Mouse (Mus musculus) testis, adult 2 months (tissue): ENCODE results near the gene Adap2. TPM values are rescaled to one million over a fixed set of nuclear protein-coding genes. Genes with fewer than 3 reads are reported as not detected.
A peak's percentile ranks its signal among the peaks of the same experiment; 100 is the strongest.
"Not testable (repeated sequence)": the region's sequence is repeated elsewhere in the genome, so short reads cannot be mapped to it uniquely, and the experiment has no call there.

ENCODE experiments used
- H3K27ac ChIP-seq: fragments of 200-500 bp; 2 replicates; pipeline ENCODE4 v1.5.1; 2012; ENCODE audit warnings: low read depth, low read length; ENCODE audit not compliant: control insufficient read depth, insufficient read depth
- H3K27me3 ChIP-seq: fragments of 200-500 bp; 2 replicates; pipeline ENCODE4 v1.6.1; 2012; ENCODE audit warnings: mild to moderate bottlenecking, low read length, moderate library complexity; ENCODE audit not compliant: control insufficient read depth, insufficient read depth
- H3K36me3 ChIP-seq: fragments of 200-500 bp; 2 replicates; pipeline ENCODE4 v1.6.1; 2012; ENCODE audit warnings: mild to moderate bottlenecking, low read length; ENCODE audit not compliant: control insufficient read depth, insufficient read depth
- H3K4me1 ChIP-seq: fragments of 200-500 bp; 2 replicates; pipeline ENCODE4 v1.6.1; 2012; ENCODE audit warnings: low read length; ENCODE audit not compliant: control insufficient read depth, insufficient read depth
- H3K4me3 ChIP-seq: fragments of 200-500 bp; 2 replicates; pipeline ENCODE4 v1.5.1; 2012; ENCODE audit warnings: low read depth, mild to moderate bottlenecking, low read length, moderate library complexity, mixed read lengths; ENCODE audit not compliant: control insufficient read depth
- CTCF ChIP-seq: fragments of 200-500 bp; IDR thresholded peaks from 2 replicates; pipeline ENCODE4 v1.5.1; 2012; ENCODE audit warnings: low read depth, mild to moderate bottlenecking, inconsistent platforms, low read length, moderate library complexity; ENCODE audit not compliant: control insufficient read depth, insufficient read depth, insufficient replicate concordance
- POLR2A ChIP-seq: fragments of 200-500 bp; IDR thresholded peaks from 2 replicates; pipeline ENCODE4 v1.6.1; 2012; ENCODE audit warnings: low read depth, mild to moderate bottlenecking, inconsistent platforms, low read length, moderate library complexity; ENCODE audit not compliant: control insufficient read depth
- polyA plus RNA-seq: library from polyadenylated mRNA; depleted of rRNA; stranded (reverse); fragments of >200 nt; gene quantifications from 2 replicates; pipeline ENCODE4 v1.2.3, GENCODE M21; 2012

The Adap2 gene
- polyA plus RNA-seq, 1 experiment: 0.86 TPM

- Histone ChIP-seq H3K36me3 (no peaks in the 10 kb centered on the region), H3K27me3 (no peaks in the 10 kb centered on the region), H3K4me1 (no peaks in the 10 kb centered on the region), H3K4me3 (no peak overlapping the region), H3K27ac (no peak overlapping the region)
- TF ChIP-seq POLR2A: no peak
- no peak for TF ChIP-seq CTCF
Observed at GRCm38 (mm10) chr11:80171884-80172283, 18.0 kb downstream of the Adap2 start.

- Histone ChIP-seq H3K36me3 (no peaks in the 10 kb centered on the region), H3K27ac (no peak overlapping the region)
Observed at GRCm38 (mm10) chr11:80173963-80174670, 20.2 kb downstream of the Adap2 start.

DNA sequence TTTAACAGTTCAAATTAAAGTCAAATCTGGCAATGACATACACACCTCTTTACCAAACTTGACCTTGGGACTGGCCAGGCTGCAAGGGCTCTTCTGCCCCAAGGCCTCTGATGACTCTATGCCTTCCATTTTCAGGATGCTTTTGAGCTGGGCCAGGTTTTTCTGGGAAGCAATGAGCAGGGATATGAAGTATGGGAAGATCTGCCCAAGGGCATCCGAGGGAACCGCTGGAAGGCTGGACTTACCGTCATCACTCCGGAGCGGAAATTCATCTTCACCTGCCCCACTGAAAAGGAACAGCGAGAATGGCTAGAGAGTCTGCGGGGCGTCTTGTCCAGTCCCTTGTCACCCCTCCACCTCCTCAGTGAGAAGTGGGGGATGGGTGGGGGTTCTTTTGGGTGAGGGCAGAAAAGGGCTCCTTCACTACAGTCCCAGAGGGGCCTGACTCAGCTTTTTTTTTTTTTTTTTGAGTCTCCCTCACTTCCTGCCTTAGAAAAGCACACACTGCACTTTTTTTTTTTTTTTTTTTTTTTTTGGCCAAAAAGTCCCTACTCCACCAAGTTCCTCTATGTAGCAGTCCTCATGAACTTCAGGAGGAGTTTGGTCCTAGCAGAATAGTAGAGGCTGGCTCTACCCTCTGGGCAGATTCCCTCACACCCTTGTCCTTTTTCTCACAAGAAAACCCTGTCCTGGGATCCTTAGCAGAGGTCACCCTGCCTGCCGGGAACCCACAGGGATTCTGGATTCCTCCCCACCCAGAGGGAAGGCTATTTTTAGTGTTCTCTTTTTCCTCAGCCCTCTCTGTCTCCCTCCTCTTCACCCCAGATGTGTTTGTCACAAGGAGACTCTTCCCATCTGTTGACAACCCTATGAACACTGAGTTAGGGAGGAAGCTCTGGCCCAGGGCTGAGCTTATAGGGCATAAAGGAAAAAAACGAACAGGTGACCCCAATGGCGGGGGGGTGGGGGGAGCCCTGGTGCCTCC is 23.3 kb downstream of the Adap2 start:
- Histone ChIP-seq H3K36me3 (no peaks in the 10 kb centered on the region), H3K27ac (peak overlapping the region; percentile 67), H3K4me1 (peaks cover 7% of the 10 kb centered on the region), H3K27me3 (no peaks in the 10 kb centered on the region), H3K4me3 (no peak overlapping the region)
- TF ChIP-seq CTCF (no peak), POLR2A (no peak)

More at GRCm38 (mm10) chr11:80173963-80174670, 20.2 kb downstream of the Adap2 start:
- Histone ChIP-seq H3K4me1 (peaks cover 7% of the 10 kb centered on the region), H3K4me3 (no peak overlapping the region), H3K27me3 (no peaks in the 10 kb centered on the region)
- TF ChIP-seq POLR2A (no peak), CTCF (no peak)

GRCm38 (mm10) chr11:80178316-80178715 is 24.4 kb downstream of the Adap2 start:
- peaks cover 7% of the 10 kb centered on the region for H3K4me1 ChIP-seq
- H3K36me3 ChIP-seq: no peaks in the 10 kb centered on the region
- H3K4me3 ChIP-seq: no peak overlapping the region
- no peak for TF ChIP-seq CTCF
- H3K27ac ChIP-seq: no peak overlapping the region; the same call in 1 of the 2 replicates
- no peaks in the 10 kb centered on the region for H3K27me3 ChIP-seq

DNA sequence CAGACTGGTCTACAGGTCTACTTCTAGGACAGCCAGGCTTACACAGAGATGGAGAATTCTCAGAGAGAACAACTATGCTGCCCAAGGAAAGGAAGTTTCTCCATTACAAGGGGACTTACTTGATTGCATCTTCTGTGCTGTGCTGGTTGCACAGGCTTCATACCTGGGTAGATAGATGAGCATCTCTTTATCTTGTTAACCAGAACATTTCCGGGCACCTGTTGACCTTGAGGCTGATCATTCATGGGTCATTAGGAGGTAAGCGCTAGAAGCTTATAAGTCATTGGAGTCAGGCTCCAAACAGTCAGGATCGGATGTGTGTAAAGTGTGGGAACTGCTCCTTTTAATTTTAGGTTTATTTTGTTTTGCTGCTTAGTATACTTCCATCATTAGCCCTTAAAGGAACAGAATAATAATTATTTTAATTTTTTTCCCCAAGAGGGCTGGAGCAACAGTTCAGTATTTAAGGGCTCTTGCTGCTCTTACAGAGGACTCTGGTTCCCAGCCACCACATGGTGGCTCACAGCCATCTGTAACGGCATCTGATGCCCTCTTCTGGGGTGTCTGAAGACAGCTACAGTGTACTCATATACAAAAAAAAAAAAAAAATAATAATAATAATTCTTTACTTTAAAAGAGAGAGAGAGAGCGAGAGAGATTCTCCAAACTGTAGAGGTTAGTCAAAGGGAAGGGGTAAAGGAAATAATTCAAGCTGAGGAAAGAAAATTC is 27.3 kb downstream of the Adap2 start:
- Histone ChIP-seq H3K4me1 (peaks cover 7% of the 10 kb centered on the region), H3K27ac (peak overlapping the region; percentile 5; the same call in 1 of the 2 replicates), H3K36me3 (no peaks in the 10 kb centered on the region), H3K27me3 (no peaks in the 10 kb centered on the region), H3K4me3 (no peak overlapping the region)
- TF ChIP-seq POLR2A: no peak
- no peak for TF ChIP-seq CTCF

GRCm38 (mm10) chr11:80183054-80183704 is 29.3 kb downstream of the Adap2 start:
- H3K4me3 ChIP-seq: peak overlapping the region; percentile 89

More at GRCm38 (mm10) chr11:80183054-80183704, 29.3 kb downstream of the Adap2 start:
- H3K27me3 ChIP-seq, H3K27ac ChIP-seq, H3K36me3 ChIP-seq, H3K4me1 ChIP-seq: not testable (repeated sequence)
